Mouse (Mus musculus) layer of hippocampus, adult 8-10 months (tissue): ENCODE data around the gene Hnrnpul1. TPM values are rescaled to one million over a fixed set of nuclear protein-coding genes. Genes with fewer than 3 reads are reported as not detected.
"Not testable (repeated sequence)": the region's sequence is repeated elsewhere in the genome, so short reads cannot be mapped to it uniquely, and the experiment has no call there.

ENCODE experiments used
- DNase-seq, 2 experiments: peaks; one replicate each; pipeline ENCODE4 v3.0.0; 2022; ENCODE audit warnings: low spot score in 2 of 2
- total RNA-seq, 4 experiments: library from RNA; stranded (reverse); gene quantifications; 2 replicates each; pipeline ENCODE4 v1.2.4; 2022

The Hnrnpul1 gene
- 100 to 1,000 TPM in 3 of 4 experiments, 10 to 100 TPM in 1; 99.7 to 117 (median 108) TPM for total RNA-seq

DNA sequence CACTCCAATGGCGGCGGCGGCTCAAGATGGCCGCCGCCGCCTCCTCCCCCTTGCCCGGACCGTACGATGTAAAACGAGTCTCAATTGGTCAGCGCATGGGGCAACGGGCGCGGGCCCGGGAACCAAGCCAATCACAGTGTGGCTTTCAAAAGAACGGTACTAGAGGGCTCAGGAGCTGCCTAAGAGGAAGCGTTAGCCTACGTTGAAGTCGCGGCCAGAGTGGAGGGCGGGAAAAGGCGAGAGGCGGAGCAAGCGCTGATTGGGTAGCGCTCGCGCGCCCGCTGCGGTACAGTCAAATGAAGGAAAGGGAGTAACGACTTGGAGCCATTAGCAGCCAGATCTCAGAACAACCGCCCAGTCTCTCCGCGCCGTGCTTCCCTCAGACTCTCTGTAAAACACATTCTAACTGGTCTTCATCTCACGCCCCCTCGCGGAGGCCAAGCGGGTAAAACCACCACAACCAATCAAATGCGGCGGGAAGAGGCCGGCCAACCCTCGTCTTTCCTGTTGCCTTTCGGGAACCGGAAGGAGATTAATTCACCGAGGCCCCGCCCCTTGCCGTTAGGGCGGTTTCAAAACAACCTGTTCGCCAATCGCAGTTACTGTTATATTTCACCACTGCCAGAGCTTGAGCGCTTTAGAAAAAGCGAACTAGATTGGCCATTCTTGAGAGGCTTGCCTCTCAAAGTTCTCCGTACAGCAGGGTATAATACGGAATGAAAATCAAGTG is at the start of gene Hnrnpul1:
TSS of gene Hnrnpul1 (minus strand) at position 20 of the 730 bp plus-strand sequence.
- DNase-seq = peak; percentile 100

DNA sequence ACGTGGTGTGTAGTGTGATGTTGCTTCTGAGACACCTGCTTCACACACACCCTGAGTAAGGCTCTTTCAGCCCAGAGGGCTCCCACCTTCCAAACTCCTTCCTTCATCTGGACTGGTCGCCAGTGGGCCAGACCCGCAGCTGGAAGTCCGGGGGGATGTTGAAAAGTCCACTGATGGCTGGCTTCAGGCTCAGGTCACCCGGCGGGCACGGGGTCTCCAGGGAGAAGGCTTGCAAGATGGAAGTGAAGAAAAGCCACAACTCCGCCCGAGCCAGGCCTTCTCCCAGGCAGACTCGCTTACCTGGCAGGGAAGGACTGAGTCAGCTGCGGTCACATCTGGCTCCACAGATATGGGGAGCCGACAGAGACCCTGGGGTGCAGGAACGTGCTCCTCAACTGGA is 48.9 kb upstream of the Hnrnpul1 start:
- no peak for DNase-seq

DNA sequence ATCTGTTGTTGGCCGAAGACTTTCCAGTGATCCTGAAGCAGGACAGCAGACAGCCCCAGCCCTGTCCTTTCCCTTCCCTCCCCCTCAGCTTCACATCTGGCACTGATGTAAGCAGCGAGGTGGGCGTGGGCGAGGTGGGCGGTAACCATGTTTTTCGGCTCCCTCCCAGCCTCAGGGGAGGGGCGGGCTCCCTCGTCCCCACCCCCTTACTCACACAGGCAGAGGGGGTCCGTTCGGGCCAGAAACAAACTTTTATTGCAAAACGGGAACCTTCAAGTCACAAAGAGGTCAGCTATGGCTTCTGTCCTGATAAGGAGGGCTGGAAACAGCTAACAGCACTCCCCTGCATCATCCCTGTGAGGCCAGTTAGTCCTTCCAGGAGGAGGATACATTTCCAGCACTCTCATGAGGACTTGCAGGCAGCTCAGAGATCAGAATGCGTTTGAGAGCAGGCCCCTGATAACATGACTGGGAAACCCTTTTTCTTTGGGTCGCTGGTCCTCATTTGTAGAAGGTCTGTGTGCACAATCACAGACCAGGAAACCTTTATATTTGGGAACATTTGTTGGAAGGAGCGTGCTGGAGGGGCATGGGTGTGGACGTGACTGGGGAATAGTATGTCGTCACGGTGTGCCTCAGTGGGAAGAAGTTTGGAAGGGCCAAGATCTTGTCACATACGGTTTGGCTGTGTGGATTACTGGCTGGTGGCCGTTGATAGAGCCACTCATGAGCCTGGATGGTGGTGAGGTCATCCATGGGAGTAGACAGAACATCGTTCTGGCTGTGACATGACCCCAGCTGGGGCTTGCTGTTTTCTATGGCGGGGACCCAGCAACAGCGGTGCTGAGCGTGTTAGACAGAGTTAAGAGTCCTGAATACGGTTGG is 47.9 kb upstream of the Hnrnpul1 start:
- DNase-seq = no peak

DNA sequence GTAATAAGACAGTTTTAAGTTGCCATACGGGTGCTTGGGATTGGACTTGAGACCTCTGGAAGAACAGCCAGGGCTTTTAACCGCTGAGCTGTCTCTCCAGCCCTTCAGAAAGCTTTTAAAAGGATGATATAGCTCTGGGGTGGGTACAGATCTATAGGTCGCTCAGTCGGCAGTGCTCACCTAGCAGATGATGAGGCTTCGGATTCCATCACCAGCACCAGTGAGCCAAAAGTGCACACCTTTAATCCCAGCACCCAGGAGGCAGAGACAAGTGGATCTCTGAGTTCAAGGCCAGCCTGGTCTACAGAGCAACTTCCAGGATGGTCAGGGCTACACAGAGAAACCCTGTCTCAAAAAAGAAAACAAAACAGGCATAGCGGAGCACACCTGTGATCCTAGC is 46.5 kb upstream of the Hnrnpul1 start:
- no peak for DNase-seq

DNA sequence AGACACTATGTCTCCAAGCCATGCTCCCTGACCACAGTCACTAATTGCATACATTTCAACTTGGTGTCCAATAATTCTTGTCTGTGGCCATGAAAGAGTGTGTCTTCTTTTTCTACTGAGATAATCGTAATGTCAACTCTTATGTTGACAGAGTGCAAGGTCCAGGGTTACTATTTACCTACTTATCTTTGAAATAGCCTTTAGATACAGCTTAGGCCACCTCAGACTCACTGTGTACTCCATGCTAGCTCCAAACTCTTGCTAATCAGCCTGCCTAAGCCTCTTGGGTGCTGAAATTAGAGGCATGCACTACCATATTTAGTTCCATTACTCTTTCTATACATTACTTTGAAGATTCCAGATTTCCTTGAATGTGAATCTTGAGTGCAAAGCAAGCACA is 44.8 kb upstream of the Hnrnpul1 start:
- DNase-seq = no peak

DNA sequence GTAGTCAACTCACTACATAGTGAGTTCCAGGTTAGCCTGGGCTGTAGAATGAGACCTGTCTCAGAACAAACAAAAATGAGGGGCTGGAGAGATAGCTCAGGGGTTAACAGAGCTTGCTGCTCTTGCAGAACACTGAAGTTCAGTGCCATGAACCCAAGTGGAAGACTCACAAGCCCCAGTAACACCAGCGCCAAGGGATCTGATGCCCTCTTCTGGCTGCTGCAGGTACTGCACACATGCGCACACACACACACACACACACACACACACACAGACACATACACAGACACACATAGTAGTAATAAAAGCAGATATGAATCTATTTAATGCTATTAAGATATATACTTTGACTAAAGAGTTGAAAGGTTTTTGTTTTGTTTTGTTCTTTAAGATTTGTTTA is 44.0 kb upstream of the Hnrnpul1 start:
- no peak for DNase-seq

DNA sequence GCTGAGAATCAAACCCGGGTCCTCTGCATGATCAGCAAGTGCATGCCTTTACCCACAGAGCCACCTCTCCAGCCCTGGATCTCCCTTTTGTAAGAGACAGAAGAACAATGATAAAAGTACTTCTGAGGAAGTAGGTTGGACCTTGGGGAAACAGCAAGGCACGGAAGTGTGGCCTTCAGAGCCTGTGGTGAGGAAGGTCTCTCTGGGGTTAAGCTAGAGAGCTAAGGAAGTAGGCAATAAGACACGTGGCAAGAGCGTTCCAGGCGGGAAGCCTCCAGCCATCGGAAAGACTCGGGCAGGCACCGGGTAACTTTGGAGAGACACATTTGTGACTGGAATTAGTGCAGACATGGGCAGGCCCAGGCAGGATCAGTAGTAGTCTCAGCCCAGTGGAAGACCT is 40.2 kb upstream of the Hnrnpul1 start:
- no peak for DNase-seq

DNA sequence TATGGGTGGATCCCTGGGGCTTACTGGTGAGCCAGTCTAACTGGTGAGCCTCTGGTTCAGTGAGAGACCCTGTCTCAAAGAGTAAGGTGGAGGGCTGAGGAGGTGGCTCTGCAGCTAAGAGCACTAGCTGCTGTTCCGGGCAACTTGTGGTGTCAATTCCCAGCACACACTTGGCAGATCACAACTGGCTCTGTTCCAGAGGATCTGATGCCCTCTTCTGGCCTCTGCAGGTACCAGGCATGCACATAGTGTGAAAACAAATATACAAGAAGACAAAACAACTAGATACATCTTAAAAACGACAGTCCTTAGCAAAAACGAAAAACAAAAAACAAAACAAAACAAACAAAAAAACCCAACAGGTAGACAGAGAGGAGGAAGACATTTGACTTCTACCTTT is 39.1 kb upstream of the Hnrnpul1 start:
- no peak for DNase-seq

DNA sequence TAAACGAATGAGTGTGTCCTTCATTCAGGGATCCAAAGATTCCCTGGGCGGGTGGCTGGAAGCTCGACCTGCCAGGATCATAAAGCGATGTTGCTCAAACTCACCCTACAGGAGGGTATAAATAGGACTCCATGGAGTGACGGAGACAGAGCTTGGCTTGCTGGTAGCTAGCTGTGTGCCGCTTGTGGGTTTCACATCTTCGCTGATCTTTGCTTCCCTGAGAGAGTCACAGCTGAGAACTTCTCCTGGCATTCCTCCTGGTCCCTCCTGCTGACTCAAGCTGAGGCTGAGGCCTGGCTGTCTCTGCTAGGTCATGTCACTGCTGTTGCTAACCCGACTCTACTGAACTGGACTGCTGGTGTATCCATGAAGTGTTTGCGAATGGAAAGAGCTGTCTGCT is 38.4 kb upstream of the Hnrnpul1 start:
- not testable (repeated sequence) for DNase-seq

DNA sequence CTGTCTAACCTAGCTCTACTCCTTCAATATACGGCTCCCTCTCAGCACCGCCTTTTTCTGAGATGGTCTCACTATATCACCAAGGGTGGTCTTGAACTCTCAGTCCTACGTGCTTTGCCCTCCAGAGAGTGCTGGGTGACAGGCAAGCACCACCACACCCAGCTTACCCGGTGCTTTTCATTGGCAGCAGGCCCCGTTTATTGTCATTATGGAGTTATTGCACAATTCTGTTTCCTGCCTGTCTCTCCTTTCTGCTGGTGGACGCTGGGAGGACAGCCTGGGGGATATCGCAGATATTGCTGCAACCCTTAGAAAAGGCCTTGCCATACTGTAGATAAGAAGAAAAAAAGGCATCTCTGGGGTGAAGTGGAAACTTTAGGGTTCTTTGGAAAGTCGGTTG is 36.1 kb upstream of the Hnrnpul1 start:
- DNase-seq = no peak

DNA sequence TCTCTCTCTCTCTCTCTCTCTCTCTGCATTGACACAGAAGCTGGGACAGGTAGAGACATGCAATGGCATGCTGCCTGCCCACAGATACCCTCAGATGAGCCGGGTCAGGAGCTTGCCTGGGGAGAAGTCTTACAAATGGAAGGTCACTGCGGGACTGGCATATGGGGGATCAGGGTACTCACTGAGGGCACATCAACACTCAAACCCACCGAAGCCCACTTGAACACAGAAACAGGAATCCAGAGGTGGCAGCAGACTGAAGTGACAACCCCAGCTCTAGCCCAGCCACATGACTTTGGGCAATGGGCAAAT is 34.5 kb upstream of the Hnrnpul1 start:
- no peak for DNase-seq

DNA sequence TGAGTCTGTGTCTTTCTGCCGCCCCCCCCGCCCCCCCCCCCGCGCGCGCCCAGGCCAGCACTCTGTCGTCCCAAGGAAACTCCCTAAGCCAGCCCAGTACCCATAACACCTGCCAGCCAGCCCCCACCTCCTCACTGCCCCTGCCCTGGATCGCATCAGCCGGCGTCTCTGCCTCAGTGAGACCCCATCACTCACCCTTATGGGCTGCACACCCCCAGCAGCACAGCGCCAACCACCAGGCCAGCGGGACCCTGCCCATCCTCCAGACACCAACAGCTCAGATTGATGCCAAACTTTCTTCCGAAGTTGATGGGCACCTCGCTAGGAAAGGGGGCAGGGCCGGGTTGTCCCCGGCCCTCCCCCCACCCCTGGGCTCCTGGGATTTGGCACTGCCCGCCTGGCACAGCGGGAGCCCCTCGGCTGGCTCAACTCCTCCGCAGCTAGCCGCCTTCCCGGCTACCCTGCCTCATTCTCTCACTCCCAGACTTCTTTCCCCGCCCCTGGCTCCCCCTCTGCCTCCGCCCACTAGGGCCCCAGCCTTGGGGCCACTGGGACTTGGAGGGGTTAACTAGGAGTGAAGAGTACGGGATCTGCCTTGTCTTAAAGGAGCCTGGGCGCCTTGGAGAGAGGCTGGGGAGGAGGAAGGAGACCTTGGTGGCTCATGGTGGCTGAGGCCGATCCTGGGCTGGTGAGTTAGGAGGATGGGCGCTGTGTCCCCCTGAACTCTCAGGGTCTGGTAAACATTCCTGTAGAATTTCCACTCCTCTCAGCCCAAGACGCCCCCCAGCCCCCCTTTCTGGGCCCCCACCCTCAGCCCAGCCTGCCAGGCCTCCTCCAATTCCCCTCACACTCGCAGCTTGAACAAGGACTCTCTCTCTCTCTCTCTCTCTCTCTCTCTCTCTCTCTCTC is 33.9 kb upstream of the Hnrnpul1 start, which contains the start of gene Axl:
TSS of gene Axl (minus strand) at position 486 of the 909 bp plus-strand sequence.
- peak; percentile 42 to 64 for DNase-seq

DNA sequence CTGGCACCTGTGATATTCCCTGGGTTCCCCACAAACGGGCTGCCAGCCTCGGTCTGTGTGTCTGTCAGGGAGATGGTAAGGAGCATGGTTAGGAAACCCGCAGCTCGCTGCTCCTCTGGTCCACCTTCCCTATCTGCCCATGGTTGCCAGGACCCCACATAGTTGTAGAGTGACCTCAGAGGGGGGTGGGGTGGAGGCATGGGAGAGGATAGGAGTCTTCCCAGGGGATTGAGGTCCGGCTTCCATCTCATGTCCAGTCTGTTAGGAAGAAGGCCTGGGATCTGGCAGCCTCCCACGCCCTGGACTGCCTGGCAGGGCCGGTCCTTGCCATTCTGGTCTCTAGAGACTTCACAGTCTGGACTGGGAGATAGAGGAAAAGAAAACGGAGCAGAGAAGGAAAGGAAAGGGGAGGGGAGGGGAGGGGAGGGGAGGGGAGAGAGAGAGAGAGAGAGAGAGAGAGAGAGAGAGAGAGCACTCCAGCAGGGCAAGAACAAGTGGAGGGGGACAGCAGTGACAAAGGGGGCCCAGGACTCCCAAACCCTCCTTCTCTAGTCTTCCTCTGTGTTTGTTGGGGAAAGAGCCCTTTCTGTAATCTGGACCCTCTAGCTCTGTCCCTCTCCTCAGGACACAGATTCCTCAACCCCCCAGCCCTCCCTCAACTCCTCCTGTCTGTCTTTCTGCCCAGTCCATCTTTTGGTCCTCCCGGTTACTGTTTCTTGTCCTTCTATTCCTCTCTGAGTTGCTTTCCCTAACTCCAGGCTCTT is 33.1 kb upstream of the Hnrnpul1 start:
- DNase-seq = no peak

DNA sequence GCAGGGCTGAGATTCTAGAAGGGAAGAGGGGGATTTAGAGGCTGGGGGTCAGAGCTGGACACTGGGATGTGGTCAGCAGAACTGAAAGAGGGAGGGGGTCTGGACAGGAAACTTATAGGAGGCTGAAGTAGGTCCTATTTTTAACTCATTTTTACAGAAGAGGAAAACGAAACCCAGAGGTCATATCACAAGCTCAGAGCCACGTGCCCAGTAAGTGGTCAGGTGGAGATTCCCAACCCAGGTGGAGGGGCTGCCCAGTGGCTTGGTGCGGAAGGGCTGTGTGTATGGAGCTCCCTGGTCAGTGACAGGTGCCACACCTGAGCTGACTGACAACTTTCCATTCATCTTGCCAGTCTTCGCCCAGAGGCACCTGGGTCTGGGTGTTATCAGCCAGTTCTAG is 32.4 kb upstream of the Hnrnpul1 start:
- DNase-seq = no peak

DNA sequence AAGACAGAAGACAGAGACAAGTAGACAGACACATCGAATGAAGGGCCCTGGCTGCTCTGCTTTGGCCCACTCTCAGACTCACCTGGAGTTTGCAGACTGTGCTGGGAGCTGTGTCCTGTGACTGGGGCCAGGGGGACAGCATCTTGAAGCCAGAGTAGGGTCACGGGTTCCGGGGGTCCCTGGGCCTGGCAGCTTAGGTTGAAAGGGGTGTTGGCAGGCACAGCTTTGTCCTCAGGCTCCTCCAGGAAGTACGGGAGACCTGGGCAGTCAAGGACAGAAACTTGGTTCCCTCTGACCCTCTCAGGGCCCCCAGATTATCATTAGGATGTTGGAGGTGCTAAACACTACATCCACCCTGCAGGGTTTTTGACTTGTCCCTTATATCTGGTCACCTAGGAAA is 31.2 kb upstream of the Hnrnpul1 start:
- DNase-seq = no peak

DNA sequence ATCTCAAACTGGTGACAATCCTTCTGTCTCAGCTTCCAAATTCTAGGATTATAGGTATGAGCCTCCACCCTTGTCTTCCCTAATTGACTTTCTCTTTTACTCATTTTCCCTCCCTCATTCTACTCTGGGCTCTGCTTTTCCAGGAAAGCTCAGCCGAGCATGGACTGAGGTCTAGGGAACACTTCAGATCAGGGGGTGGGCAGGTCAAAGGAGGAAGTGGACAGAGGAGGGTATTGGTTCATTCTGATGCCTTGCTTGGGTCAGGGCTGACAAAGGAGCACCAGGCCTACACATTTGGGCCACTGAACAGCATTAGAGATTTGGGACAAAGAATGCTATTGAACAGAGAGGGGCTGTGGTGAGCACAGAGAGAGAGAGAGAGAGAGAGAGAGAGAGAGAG is 30.3 kb upstream of the Hnrnpul1 start:
- no peak for DNase-seq

DNA sequence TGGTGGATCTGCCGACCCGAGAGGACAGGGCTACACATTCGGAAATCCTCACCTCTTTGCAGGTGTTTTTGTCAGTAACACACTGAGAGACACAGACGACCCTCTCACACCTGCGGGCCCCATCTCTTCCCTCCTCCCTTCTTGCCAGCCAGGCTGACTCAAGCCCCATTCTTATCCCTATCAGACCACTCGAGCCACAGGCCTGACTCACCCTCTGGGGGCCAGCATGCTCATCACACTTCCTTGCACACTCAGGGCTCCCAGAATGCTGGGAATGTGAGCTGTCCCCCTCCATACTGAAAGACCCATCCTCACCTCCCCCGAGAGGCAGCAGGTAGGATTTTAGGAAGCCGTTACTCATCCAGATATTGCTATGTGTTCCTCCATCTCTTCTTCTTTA is 29.2 kb upstream of the Hnrnpul1 start:
- DNase-seq = no peak

DNA sequence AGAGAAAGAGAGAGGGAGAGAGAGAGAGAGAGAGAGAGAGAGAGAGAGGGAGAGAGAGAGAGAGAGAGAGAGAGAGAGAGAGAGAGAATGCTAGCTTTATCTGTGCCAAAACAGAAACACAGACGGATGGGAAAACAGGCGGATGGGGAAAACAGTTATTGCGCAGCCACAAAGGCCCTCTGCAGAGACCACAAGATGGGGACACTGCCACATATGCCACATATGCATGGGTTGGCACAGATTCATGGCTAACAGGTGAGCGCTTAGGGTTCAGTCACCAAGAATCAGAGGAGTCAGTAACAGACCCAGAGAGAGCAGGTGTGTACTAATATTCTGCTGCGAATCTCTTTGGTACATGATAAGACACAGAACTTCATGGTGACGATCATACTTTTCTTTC is 28.2 kb upstream of the Hnrnpul1 start:
- DNase-seq = no peak

DNA sequence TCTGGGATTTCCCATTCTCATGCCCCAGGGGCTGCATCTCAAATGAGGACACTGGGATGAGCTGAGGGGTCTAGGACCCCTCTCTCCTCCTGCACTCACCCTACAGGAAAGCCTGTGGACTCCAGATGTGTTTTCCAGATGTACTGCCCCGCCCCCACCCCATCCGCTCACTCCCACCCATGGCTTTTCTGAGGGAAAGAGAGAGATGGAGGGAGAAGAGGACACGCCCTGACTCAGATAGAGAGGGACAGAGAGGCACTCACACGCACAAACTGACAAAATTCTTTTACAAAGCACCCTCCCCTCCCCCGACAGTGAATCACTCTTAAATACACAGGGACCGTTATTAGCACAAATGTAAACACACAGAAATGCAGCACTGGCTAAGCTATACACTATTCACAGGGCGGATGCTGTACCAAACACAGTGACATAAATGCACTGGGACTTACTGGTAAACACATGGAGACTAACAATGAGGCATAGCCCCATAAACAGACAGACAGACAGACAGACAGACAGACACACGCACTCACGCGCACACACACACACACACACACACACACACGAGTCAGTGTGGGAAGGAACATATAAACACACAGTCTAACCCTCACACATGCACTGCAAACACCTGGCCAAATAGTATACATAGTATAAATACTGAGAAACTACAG is 27.5 kb upstream of the Hnrnpul1 start:
- DNase-seq = no peak

DNA sequence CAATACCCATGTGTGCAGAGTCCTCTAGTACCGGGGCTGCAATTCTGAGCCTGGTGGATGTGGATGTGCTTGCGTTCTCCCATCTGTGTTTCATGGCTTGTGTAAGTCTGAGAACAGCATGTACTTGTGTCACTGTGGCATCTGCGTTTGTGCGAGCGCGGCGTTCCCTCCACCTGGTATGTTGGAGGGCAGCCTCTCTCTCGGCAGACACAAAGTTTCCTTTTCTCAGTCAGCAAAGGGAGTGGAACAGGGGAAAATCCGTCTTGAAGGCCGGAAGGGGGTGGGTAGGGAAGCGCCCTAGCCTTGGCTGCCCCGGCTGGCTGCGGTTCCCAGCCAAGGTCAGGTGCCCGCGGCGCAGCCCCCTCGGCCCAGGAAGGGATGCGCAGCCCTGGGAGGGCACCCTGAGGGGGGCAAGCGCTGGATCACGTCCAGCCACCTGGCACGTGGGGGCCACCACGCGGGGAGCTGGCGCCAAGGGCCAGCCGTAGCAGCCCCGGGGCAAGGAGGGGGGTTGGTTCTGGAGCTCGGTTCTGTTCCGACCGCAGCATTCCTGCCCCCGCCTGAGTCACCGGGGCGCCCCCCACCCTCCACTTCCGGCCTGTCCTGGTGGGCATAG is 26.9 kb upstream of the Hnrnpul1 start:
- DNase-seq = peak; percentile 72 to 77
